Mouse (Mus musculus): Measurements from ENCODE around the gene Mindy4b-ps. TPM values are rescaled to one million over a fixed set of nuclear protein-coding genes. Genes with fewer than 3 reads are reported as not detected.

Gene Mindy4b-ps
- polyA plus RNA-seq, 1 experiment = not detected

DNA sequence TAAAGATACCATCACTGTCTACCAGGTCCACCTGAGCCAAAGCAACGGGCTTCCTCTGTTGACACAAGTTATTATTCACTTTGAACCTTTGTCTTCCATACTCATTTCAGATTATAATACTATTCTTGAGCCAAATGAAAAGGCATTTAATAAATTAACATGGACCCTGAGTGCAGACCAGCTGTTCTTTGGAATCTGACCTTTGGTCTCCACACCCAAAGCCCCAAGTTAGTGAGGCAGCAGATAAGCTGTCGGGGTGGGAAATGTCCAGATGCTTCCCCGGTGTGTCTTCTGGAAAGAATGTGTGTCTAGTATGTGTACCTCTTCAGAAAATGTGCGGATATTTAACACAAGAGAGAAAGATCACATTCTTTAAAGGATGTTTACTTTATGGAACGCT lies 33.1 kb downstream of the Mindy4b-ps start:
- Histone ChIP-seq H3K4me3 (ENCODE audit: insufficient read depth, low read length) (no peak overlapping the region), H3K27ac (ENCODE audit: insufficient read depth, low read depth, low read length) (no peak overlapping the region), H3K4me1 (ENCODE audit: control insufficient read depth, insufficient read depth, low read length) (no peaks in the 10 kb centered on the region)
- TF ChIP-seq POLR2A (IDR thresholded peaks at IDR 0.05; ENCODE audit: borderline replicate concordance, low read depth, low read length) (no peak), CTCF (IDR thresholded peaks at IDR 0.05; ENCODE audit: low read depth, low read length) (no peak)

DNA sequence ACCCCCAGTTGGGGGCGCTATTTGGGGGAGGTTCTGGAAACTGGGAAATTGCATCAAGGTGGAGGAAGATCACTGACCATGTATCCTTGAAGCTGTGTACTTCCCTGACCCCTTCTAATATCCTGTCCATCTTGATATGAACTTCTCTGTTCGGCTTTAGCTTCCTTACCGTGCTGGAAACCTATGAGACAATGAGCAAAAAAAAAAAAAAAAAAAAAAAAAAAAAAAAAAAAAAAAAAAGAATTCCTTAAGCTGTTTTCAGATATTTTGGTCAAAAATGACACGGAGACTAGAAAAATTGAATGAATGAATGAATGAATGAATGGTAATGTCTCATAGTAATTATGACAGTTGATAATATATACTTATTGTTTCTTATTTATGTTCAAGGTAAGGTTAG lies 35.6 kb downstream of the Mindy4b-ps start:
- no peak overlapping the region for H3K27ac ChIP-seq (ENCODE audit: insufficient read depth, low read depth, low read length)
- H3K4me1 ChIP-seq (ENCODE audit: control insufficient read depth, insufficient read depth, low read length) = no peaks in the 10 kb centered on the region
- TF ChIP-seq CTCF (IDR thresholded peaks at IDR 0.05; ENCODE audit: low read depth, low read length) (no peak), POLR2A (IDR thresholded peaks at IDR 0.05; ENCODE audit: borderline replicate concordance, low read depth, low read length) (no peak)
- H3K4me3 ChIP-seq (ENCODE audit: insufficient read depth, low read length) = no peak overlapping the region

DNA sequence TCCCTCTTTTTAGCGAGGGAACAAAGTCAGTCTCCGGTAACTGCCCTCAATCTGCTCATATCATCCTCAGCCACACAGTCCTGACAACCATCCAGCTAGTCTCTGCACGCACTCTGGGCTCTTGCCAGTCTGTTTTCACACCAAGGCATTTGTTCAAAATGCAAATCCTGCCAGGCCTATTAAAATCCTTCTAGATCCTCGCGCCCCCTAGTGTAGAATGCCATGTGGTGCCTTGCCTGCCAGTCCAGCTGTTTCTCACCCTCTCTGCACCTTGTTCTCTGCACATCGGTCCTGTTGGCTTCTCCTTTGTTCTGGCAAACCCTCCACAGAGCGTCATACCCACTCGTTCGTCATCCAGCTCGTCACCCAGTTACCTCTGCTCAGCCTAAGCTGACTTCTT lies 36.2 kb downstream of the Mindy4b-ps start:
- TF ChIP-seq POLR2A (IDR thresholded peaks at IDR 0.05; ENCODE audit: borderline replicate concordance, low read depth, low read length) (no peak), CTCF (IDR thresholded peaks at IDR 0.05; ENCODE audit: low read depth, low read length) (no peak)
- Histone ChIP-seq H3K27ac (ENCODE audit: insufficient read depth, low read depth, low read length) (no peak overlapping the region), H3K4me1 (ENCODE audit: control insufficient read depth, insufficient read depth, low read length) (no peaks in the 10 kb centered on the region), H3K4me3 (ENCODE audit: insufficient read depth, low read length) (no peak overlapping the region)

DNA sequence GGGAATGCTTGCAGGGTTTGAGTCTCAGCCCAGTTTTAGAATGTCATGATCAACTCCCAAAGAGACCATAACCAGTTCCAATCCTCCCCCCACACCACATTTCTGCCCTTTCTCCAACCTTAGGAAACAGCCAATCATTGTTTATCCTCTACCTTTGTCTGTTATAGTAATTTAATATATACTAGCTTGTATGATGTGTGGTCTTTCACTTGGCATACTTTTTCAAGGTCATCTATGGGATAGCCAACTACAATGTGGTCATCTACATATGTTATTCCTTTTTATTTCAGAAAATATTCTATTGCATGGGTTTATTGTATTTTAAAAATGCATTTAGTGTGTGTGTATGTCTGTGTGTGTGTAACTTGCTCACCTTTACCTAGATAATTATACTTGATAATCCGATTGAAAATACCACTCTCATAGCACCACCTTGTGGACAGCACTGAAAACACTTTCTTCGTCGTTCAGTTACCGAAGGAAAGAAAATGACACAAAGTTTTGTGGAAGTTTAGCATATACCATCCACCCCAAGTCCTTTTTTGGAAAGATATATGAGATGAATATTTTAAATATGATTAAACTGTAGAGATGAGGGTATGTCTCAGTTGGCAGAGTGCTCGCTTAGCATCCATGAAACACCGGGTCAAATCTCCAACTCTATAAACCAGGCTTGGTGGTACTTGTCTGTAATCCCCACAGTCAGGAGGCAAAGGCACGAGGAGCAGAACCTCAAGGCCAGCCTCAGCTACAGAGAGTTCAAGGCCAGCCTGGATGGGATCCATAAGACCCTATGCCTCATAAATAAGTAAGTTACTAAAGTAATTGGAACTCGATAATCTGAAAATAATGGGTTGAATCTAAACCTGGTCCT lies 37.7 kb downstream of the Mindy4b-ps start:
- Histone ChIP-seq H3K4me1 (ENCODE audit: control insufficient read depth, insufficient read depth, low read length) (no peaks in the 10 kb centered on the region), H3K27ac (ENCODE audit: insufficient read depth, low read depth, low read length) (no peak overlapping the region), H3K4me3 (ENCODE audit: insufficient read depth, low read length) (no peak overlapping the region)
- TF ChIP-seq CTCF (IDR thresholded peaks at IDR 0.05; ENCODE audit: low read depth, low read length) (no peak), POLR2A (IDR thresholded peaks at IDR 0.05; ENCODE audit: borderline replicate concordance, low read depth, low read length) (no peak)

DNA sequence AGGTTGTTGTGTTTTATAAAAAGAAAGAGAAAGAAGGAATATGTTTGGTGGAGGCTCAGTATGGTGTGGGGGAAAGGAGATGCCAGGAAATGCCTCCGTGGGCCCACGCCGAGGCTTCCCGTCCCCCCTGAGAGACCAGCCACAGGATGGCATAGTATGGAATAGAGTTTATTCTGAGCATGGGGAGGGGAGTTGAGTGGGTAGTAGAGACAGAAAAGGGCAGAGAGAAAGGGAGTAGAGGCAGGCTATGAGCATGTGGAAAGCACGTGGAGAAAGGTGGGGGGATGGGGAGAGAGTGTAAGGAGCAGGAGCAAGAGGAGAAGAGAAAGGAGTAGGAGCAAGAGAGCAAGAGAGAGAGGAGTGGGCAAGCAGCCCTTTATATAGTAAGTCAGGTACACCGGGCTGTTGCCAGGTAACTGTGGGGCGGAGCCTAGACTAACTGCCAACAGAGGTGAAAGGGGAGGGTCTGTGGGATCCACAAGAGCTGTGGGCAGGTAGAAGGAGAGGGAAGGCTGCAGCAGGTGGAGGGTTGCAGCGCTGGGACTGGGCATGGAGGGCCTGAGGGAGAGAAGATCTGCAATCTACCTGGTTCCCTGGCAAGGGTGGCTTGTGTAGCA lies 38.4 kb downstream of the Mindy4b-ps start:
- Histone ChIP-seq H3K4me1 (ENCODE audit: control insufficient read depth, insufficient read depth, low read length) (no peaks in the 10 kb centered on the region), H3K4me3 (ENCODE audit: insufficient read depth, low read length) (no peak overlapping the region), H3K27ac (ENCODE audit: insufficient read depth, low read depth, low read length) (no peak overlapping the region)
- TF ChIP-seq CTCF (IDR thresholded peaks at IDR 0.05; ENCODE audit: low read depth, low read length) (no peak), POLR2A (IDR thresholded peaks at IDR 0.05; ENCODE audit: borderline replicate concordance, low read depth, low read length) (no peak)

DNA sequence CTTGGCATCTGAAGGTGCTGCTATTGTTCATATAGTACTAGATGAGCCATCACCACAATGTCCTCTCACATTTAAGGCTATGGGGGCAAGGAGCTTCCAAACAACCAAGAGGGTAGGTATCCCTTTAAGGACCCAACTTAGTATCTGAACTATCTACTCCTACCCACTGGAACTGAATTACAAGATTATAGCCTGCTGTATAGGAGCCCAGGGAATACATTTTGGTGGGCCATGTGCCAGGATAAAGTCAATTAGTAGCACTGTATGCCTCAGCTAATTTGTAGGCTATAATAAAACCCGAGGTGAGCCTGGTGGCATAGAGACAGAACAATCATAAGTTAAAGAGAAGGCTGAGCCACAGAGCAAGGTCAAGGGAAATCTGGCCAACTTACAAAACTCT lies 65.7 kb downstream of the Mindy4b-ps start:
- Histone ChIP-seq H3K4me1 (ENCODE audit: control insufficient read depth, insufficient read depth, low read length) (no peaks in the 10 kb centered on the region), H3K27ac (ENCODE audit: insufficient read depth, low read depth, low read length) (no peak overlapping the region), H3K4me3 (ENCODE audit: insufficient read depth, low read length) (no peak overlapping the region)
- no peak for TF ChIP-seq POLR2A (IDR thresholded peaks at IDR 0.05; ENCODE audit: borderline replicate concordance, low read depth, low read length)
- no peak for TF ChIP-seq CTCF (IDR thresholded peaks at IDR 0.05; ENCODE audit: low read depth, low read length)

DNA sequence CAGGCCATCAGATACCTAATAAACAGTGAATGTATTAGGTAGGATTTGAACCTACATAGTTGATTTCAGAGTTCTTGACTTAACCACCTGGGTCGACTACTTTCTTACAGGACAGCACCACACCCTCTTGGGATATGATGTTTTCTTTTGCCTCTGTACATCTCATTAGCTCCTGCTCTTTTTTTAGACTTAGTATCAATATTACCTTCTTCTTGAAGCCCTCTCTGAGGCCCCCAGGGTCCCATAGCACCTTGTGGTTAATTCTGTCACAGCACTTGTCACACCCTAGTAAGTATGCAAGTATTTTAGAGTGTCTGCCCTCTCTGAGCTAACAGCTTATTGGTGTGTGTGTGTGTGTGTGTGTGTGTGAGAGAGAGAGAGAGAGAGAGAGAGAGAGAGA lies 66.3 kb downstream of the Mindy4b-ps start:
- Histone ChIP-seq H3K27ac (ENCODE audit: insufficient read depth, low read depth, low read length) (no peak overlapping the region), H3K4me3 (ENCODE audit: insufficient read depth, low read length) (no peak overlapping the region), H3K4me1 (ENCODE audit: control insufficient read depth, insufficient read depth, low read length) (no peaks in the 10 kb centered on the region)
- TF ChIP-seq CTCF (IDR thresholded peaks at IDR 0.05; ENCODE audit: low read depth, low read length) = no peak
- TF ChIP-seq POLR2A (IDR thresholded peaks at IDR 0.05; ENCODE audit: borderline replicate concordance, low read depth, low read length) = no peak

DNA sequence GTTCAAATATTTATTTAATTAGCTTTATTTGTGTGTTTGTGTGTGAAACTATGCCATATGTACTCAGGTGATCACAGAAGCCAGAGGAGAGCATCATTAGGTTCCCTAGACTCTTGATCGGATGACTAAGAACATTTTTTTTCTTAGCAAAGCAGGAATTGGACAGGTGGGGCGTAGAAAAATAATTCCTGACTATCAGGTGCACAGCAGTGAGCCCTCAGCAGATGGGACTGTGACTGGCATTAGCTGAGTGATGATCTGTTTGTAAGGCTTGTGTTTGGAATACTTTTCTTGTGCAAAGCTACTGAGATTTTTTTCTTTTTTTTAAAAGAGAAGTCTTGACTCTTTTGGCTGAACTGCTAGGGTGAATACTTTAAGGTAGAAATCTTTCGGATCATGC lies 67.8 kb downstream of the Mindy4b-ps start:
- TF ChIP-seq CTCF (IDR thresholded peaks at IDR 0.05; ENCODE audit: low read depth, low read length) = no peak
- no peak for TF ChIP-seq POLR2A (IDR thresholded peaks at IDR 0.05; ENCODE audit: borderline replicate concordance, low read depth, low read length)
- Histone ChIP-seq H3K4me3 (ENCODE audit: insufficient read depth, low read length) (no peak overlapping the region), H3K4me1 (ENCODE audit: control insufficient read depth, insufficient read depth, low read length) (no peaks in the 10 kb centered on the region), H3K27ac (ENCODE audit: insufficient read depth, low read depth, low read length) (no peak overlapping the region)

DNA sequence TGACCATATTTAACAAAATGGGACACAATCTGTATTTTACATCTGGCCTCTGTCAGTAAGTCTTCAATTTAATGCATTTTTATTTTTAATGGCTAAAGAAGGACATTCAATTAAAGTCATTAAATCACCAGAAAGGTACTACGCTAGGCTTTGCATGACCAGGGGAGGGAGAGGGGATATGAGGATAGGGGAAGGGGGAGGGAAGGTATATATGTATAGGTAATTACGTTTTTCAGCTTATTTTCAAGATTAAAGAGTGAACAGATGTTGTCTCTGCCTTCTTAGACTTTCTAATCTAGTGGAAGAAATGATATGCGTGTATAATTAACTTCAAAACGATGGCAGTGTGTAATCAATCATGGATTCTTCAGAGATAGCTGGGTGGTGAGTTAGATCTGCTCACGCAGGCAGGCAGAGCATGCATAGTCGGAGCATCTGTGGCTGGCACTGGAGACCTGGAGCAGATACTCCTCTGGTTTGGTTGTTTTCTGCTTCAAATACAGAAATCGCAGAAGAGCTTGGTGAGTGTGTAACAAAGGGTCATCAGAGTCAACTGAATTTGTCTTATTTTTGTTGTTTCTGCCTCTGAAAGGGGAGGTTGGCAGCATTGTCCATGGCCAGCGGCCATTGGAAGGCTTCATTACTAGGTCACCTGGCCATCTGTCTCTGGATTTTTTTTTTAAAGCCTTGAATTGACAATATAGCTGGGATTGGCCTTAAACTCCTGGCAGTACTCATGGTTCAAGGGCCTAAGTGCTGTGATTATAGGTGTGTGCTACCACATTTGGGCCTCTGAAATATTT lies 70.1 kb downstream of the Mindy4b-ps start:
- Histone ChIP-seq H3K4me1 (ENCODE audit: control insufficient read depth, insufficient read depth, low read length) (no peaks in the 10 kb centered on the region), H3K4me3 (ENCODE audit: insufficient read depth, low read length) (no peak overlapping the region), H3K27ac (ENCODE audit: insufficient read depth, low read depth, low read length) (no peak overlapping the region)
- TF ChIP-seq POLR2A (IDR thresholded peaks at IDR 0.05; ENCODE audit: borderline replicate concordance, low read depth, low read length) (no peak), CTCF (IDR thresholded peaks at IDR 0.05; ENCODE audit: low read depth, low read length) (no peak)

Measured in bone marrow macrophage, adult 2 months (primary cell).